Mouse (Mus musculus): ENCODE measurements around the gene Prr7.

The Prr7 gene

GRCm38 (mm10) chr13:55474621-55475069, 10.6 kb downstream of the Prr7 start:
- in situ Hi-C loops (cut with MboI; ENCODE audit: low sequenced_read_pairs) = no loop called here

- in situ Hi-C loops (cut with MboI; ENCODE audit: low sequenced_read_pairs) = no loop called here
Measured at GRCm38 (mm10) chr13:55475750-55476149, 11.7 kb downstream of the Prr7 start.

DNA sequence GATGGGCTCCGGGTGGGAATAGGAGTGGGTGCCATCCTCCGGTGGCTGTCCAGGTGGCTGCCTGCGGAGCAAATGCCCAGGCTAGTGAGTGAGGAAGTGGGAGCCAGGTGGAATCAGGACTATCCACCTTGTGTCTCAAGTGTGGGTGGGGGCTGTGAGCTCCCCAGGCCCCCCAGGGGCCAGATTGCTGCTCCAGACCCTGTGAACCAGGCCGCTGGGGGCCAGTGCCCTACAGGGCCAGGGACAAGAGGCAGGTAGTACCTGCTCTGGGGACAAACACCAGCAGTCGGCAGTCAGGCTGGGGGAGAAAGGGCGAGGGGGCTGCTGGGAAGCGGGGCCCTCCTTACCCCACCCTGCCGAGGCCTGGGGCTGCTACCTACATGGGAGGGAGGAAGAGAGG, 12.2 kb downstream of the Prr7 start:
- in situ Hi-C loops (cut with MboI; ENCODE audit: low sequenced_read_pairs) = no loop called here

- in situ Hi-C loops (cut with MboI; ENCODE audit: low sequenced_read_pairs) = no loop called here
Measured at GRCm38 (mm10) chr13:55477492-55477891, 13.4 kb downstream of the Prr7 start.

DNA sequence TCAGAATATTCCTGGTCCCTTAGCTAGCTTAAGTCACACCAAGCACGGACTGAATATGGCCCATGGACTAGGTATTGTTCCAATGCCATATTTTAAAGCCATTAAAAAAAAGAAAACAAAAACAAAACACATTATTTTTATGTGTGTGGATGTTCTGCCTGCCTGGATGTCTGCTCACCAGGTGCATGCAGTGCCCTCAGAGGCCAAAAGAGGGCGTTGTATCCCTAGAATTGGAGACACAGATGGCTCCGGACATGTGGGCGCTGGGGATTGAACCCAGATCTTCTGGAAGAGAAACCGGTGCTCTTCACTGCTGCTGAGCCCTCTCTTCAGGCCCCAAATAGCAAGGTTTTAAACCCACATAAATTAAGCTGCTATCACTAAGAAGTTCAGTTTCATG, 14.0 kb downstream of the Prr7 start:
- in situ Hi-C loops (cut with MboI; ENCODE audit: low sequenced_read_pairs) = no loop called here

GRCm38 (mm10) chr13:55479008-55479407, 14.9 kb downstream of the Prr7 start:
- in situ Hi-C loops (cut with MboI; ENCODE audit: low sequenced_read_pairs) = no loop called here

DNA sequence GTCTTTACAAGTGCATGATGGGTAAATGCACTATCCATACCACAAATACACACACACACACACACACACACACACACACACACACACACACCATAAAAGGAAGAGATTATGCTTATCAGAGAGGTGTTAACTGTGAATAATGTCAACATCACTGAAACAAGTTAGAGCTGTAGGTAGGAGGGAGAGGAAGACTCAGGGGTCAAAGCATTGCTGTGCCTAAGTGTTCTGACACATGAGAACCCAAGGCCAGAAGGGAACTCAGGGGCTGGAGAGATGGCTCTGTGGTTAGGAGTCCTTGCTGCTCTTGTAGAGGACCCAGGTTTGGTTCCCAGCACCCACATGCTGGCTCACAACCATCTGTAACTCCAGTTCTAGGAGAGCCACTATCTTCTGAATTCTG, 15.9 kb downstream of the Prr7 start:
- in situ Hi-C loops (cut with MboI; ENCODE audit: low sequenced_read_pairs) = no loop called here

DNA sequence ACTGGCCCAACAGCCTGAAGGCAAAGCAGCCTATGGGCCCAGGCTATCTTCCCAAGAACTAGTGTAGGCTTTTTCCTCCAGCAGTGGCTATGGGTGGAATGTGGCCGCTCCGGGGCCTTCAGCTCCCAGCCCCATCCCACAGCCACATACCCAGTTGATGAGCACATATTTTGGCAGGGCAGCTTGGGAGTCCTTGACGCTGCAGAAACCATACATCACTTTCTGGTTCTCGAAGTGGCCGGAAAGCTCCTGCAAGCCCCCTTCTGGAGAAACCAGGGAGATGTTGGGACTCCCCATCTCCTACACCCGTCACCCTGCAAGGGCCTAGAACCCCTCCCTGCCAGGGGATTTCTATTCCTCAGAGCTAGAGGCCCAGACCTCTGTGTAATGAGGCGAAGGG, 18.5 kb downstream of the Prr7 start:
- in situ Hi-C loops (cut with MboI; ENCODE audit: low sequenced_read_pairs) = no loop called here

DNA sequence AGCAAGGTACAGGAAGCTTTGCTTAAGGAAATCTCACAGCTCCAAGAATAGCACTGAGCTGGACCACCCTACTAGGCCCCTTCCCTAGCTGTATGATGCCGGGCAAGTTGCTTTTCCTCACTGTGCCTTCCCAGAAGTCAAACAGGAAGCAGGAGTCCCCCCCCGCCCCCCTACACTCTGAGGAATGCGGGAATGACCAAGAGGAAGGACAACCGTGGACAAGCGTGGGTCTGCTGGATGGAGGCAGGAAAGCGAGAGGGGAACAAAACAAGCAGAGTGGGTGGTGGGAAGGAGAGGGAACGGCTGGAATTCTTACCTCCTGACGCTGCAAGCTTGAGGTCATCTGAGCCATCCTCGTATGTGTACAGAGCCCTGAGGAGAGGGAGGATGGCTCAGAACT, 19.0 kb downstream of the Prr7 start:
- in situ Hi-C loops (cut with MboI; ENCODE audit: low sequenced_read_pairs) = no loop called here

DNA sequence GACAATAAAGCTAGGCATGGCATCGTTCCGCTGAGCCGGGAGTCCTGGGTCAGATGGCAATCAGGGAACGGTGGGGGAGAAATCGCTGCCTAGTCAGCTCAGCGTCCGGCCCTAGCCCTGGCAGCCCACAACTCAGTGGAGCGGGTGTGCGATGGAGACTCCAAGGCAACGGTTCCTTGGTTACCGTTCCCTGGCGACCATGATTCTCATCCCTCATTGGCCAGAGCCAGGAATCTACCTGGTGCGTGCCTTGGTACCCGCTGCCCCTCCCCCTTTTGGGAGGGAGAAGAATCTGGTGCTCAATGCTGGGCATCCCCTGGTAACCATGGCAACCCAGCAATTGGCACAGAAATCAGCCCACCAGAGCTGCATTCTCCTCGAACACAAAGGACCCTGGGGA, 19.5 kb downstream of the Prr7 start:
- in situ Hi-C loops (cut with MboI; ENCODE audit: low sequenced_read_pairs) = no loop called here

DNA sequence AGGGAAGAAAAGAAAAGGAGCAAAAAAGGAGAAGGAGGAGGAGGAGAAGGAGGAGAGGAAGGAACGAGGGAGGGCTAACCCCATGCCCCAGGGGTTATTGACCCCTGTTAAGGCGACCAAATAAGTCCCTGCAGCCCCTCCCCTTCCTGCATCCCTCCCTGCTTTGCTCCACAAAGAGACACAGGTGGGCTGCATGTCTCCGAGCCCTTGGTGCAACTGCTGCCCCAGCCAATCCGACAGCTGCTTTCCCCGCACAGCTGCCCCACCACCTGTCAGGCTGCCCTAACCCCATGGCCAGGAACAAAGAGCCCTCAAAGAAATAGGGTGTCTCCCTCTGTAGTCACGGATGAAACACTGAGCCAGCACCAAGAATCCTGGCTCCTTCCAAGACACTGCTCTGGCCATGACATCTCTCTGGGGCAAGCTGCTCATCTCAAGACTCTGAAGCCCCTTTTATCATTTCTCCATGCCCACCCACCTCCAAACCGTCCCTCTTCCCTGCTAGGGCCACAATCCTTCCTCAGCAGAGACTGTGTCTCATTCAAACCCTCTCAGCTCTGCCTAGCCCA, 20.5 kb downstream of the Prr7 start:
- in situ Hi-C loops (cut with MboI; ENCODE audit: low sequenced_read_pairs) = no loop called here

- in situ Hi-C loops (cut with MboI; ENCODE audit: low sequenced_read_pairs) = no loop called here
Measured at GRCm38 (mm10) chr13:55486029-55486794, 22.1 kb downstream of the Prr7 start.

GRCm38 (mm10) chr13:55486916-55487577, 23.0 kb downstream of the Prr7 start:
- in situ Hi-C loops (cut with MboI; ENCODE audit: low sequenced_read_pairs) = no loop called here

- in situ Hi-C loops (cut with MboI; ENCODE audit: low sequenced_read_pairs) = no loop called here
Measured at GRCm38 (mm10) chr13:55487578-55488498, 23.8 kb downstream of the Prr7 start, which contains the start of gene Dbn1. Gene Dbn1 (minus strand): TSS chr13:55488111.

GRCm38 (mm10) chr13:55494257-55494656, 30.2 kb downstream of the Prr7 start:
- in situ Hi-C loops (cut with MboI; ENCODE audit: low sequenced_read_pairs) = no loop called here

DNA sequence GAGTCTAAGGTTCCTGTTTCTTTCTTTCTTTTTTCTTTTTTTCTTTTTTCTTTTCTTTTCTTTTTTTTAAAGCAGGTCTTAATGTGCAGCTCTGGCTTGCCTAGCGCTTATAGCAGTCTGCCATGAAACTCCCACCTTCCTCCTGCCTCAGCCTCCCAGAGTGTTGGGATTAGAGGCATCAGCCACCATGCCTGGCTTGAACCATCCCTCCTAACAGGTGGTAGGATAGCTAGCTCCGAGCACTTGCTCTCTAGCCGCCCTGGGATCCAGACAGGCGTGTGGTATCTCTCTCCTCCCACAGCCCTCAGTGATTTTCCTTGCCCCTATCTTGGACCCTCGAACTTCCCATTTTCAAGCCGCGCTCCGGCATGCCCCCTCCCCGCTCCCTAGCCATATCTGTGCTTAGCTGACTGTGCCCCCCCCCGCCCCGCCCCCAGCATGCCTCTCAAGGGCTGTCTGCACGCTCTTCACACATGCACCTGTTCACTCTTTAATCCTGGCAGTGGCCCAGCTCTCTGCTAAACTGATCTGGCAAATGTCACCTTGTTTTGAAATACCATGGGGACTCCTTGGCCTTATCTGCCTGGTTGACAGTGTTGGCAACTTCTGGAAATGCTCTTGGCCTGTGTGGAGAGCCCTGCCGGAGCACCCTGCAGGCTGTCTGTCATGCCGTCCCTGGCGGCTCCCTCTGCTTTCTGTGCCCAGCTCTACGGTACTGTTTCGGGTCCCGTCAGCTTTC, 31.0 kb downstream of the Prr7 start:
- in situ Hi-C loops (cut with MboI; ENCODE audit: low sequenced_read_pairs) = no loop called here

DNA sequence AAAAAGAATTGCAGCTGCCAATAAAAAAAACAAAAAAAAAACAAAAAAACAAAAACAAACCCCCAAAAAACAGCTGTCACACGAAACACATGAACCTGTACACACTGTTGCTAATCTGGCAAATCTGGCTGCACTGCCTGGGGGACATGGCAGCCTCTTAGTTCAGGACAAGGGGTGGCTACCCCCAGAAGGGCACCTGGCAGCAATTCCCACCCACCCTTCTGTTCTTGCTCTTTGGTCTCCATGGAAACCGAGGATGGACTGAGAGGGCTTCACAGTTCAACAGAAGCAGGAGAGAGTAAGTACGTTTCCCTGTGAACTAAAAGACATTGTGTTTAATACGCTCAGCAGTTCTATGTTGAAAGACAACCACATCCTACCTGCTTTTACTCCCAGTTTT, 31.6 kb downstream of the Prr7 start:
- in situ Hi-C loops (cut with MboI; ENCODE audit: low sequenced_read_pairs) = no loop called here

DNA sequence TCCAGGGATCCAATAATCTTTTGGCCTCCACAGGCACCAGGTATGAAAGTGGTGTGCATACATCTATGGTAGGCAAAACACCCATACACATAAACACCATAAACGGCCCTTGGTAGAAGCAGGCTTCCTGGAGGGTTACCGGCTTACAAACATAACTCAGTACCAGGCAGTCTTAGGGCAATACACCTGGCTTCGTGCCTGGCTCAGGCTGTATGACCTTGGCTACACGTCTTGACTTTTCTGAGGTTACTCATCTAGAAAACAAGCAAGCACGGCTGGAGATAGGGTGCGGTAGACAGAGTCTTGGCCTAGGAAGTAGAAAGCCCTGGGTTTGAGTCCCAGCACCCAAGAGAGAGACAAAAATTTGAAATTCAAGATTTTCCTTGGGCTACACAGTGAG, 32.6 kb downstream of the Prr7 start:
- in situ Hi-C loops (cut with MboI; ENCODE audit: low sequenced_read_pairs) = no loop called here

- in situ Hi-C loops (cut with MboI; ENCODE audit: low sequenced_read_pairs) = no loop called here
Measured at GRCm38 (mm10) chr13:55498906-55499305, 34.8 kb downstream of the Prr7 start.

- in situ Hi-C loops (cut with MboI; ENCODE audit: low sequenced_read_pairs) = no loop called here
Measured at GRCm38 (mm10) chr13:55500575-55500974, 36.5 kb downstream of the Prr7 start.

Measured in CH12F3 (cell line).